Mouse (Mus musculus): ENCODE results near the gene Arap2. TPM values are rescaled to one million over a fixed set of nuclear protein-coding genes. Genes with fewer than 3 reads are reported as not detected.

Arap2 gene
- polyA plus RNA-seq, 1 experiment, result 4.5 TPM

- peaks cover 4% of the 10 kb centered on the region for H3K4me1 ChIP-seq (ENCODE audit: control insufficient read depth, insufficient read depth, insufficient read length)
- WGBS, result 28% methylated on average over 1 of the region's 1 CpGs
- no peaks in the 10 kb centered on the region for H3K27me3 ChIP-seq (ENCODE audit: control insufficient read depth, insufficient read depth, low read length)
- TF ChIP-seq CTCF (IDR thresholded peaks at IDR 0.05; ENCODE audit: extremely low read depth, insufficient read depth, insufficient read length, insufficient replicate concordance) (no peak), POLR2A (IDR thresholded peaks at IDR 0.05; ENCODE audit: low read depth, low read length) (no peak)
- H3K4me3 ChIP-seq (ENCODE audit: extremely low read depth, insufficient read depth, insufficient read length), result no peak overlapping the region
- no peaks in the 10 kb centered on the region; the same call in 1 of the 2 replicates for H3K36me3 ChIP-seq (ENCODE audit: control insufficient read depth, insufficient read depth, low read length)
- H3K27ac ChIP-seq (ENCODE audit: insufficient read depth, low read length), result no peak overlapping the region
- no peak for DNase-seq (ENCODE audit: low read depth in 1 of 2, low spot score in 2 of 2)
These were observed 50.0 kb downstream of the Arap2 start for GRCm38 (mm10) chr5:62715977-62716376.

- TF ChIP-seq POLR2A (IDR thresholded peaks at IDR 0.05; ENCODE audit: low read depth, low read length) (no peak), CTCF (IDR thresholded peaks at IDR 0.05; ENCODE audit: extremely low read depth, insufficient read depth, insufficient read length, insufficient replicate concordance) (no peak)
- no peaks in the 10 kb centered on the region; the same call in 1 of the 2 replicates for H3K36me3 ChIP-seq (ENCODE audit: control insufficient read depth, insufficient read depth, low read length)
- no peaks in the 10 kb centered on the region for H3K27me3 ChIP-seq (ENCODE audit: control insufficient read depth, insufficient read depth, low read length)
- no peak overlapping the region for H3K27ac ChIP-seq (ENCODE audit: insufficient read depth, low read length)
- WGBS, result 4% methylated on average over 4 of the region's 4 CpGs
- no peak overlapping the region for H3K4me3 ChIP-seq (ENCODE audit: extremely low read depth, insufficient read depth, insufficient read length)
- DNase-seq (ENCODE audit: low read depth in 1 of 2, low spot score in 2 of 2), result no peak
- H3K4me1 ChIP-seq (ENCODE audit: control insufficient read depth, insufficient read depth, insufficient read length), result peaks cover 4% of the 10 kb centered on the region
These were observed 50.5 kb downstream of the Arap2 start for GRCm38 (mm10) chr5:62715436-62715835.

DNA sequence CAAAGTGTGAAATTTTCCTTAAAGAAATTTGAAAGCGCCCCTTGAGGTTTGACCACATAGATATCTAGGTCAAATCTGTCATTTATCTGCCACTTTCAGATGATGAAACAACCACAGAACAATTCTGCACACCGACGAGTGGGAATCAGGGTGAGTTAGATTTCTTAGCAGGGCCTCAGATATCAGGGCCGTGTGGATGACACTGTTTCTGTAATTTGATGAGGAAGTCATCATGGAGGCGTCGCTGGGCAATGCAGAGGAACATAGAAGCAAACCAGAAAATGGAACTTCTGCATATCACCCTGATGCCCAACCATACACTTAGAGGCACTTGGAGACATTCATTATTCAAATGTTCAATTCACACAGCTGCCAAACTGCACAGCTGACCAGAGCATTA lies 55.0 kb downstream of the Arap2 start:
- Histone ChIP-seq H3K4me1 (ENCODE audit: control insufficient read depth, insufficient read depth, insufficient read length) (peaks cover 2% of the 10 kb centered on the region), H3K27me3 (ENCODE audit: control insufficient read depth, insufficient read depth, low read length) (no peaks in the 10 kb centered on the region), H3K27ac (ENCODE audit: insufficient read depth, low read length) (no peak overlapping the region), H3K36me3 (ENCODE audit: control insufficient read depth, insufficient read depth, low read length) (peaks cover 1% of the 10 kb centered on the region), H3K4me3 (ENCODE audit: extremely low read depth, insufficient read depth, insufficient read length) (no peak overlapping the region)
- 36% methylated on average over 6 of the region's 6 CpGs for WGBS
- TF ChIP-seq POLR2A (IDR thresholded peaks at IDR 0.05; ENCODE audit: low read depth, low read length) (no peak), CTCF (IDR thresholded peaks at IDR 0.05; ENCODE audit: extremely low read depth, insufficient read depth, insufficient read length, insufficient replicate concordance) (no peak)
- DNase-seq (ENCODE audit: low read depth in 1 of 2, low spot score in 2 of 2), result peak in 1 of 2 experiments; percentile 4

- DNase-seq (ENCODE audit: low read depth in 1 of 2, low spot score in 2 of 2), result no peak
- no peak overlapping the region for H3K4me3 ChIP-seq (ENCODE audit: extremely low read depth, insufficient read depth, insufficient read length)
- no peak overlapping the region for H3K27ac ChIP-seq (ENCODE audit: insufficient read depth, low read length)
- WGBS, result 77% methylated on average over 7 of the region's 7 CpGs
- no peaks in the 10 kb centered on the region; the same call in 1 of the 2 replicates for H3K4me1 ChIP-seq (ENCODE audit: control insufficient read depth, insufficient read depth, insufficient read length)
- TF ChIP-seq CTCF (IDR thresholded peaks at IDR 0.05; ENCODE audit: extremely low read depth, insufficient read depth, insufficient read length, insufficient replicate concordance) (no peak), POLR2A (IDR thresholded peaks at IDR 0.05; ENCODE audit: low read depth, low read length) (no peak)
- peaks cover 7% of the 10 kb centered on the region for H3K36me3 ChIP-seq (ENCODE audit: control insufficient read depth, insufficient read depth, low read length)
- no peaks in the 10 kb centered on the region for H3K27me3 ChIP-seq (ENCODE audit: control insufficient read depth, insufficient read depth, low read length)
These were observed 59.1 kb downstream of the Arap2 start for GRCm38 (mm10) chr5:62706900-62707299.

- Histone ChIP-seq H3K27me3 (ENCODE audit: control insufficient read depth, insufficient read depth, low read length) (no peaks in the 10 kb centered on the region), H3K27ac (ENCODE audit: insufficient read depth, low read length) (no peak overlapping the region), H3K4me1 (ENCODE audit: control insufficient read depth, insufficient read depth, insufficient read length) (no peaks in the 10 kb centered on the region), H3K4me3 (ENCODE audit: extremely low read depth, insufficient read depth, insufficient read length) (no peak overlapping the region), H3K36me3 (ENCODE audit: control insufficient read depth, insufficient read depth, low read length) (peaks cover 3% of the 10 kb centered on the region; the same call in 1 of the 2 replicates)
- 73% methylated on average over 4 of the region's 4 CpGs for WGBS
- DNase-seq (ENCODE audit: low read depth in 1 of 2, low spot score in 2 of 2), result no peak
- TF ChIP-seq CTCF (IDR thresholded peaks at IDR 0.05; ENCODE audit: extremely low read depth, insufficient read depth, insufficient read length, insufficient replicate concordance), result no peak
These were observed 76.0 kb downstream of the Arap2 start for GRCm38 (mm10) chr5:62689965-62690364.

GRCm38 (mm10) chr5:62683751-62684150 lies 82.2 kb downstream of the Arap2 start:
- Histone ChIP-seq H3K4me3 (ENCODE audit: extremely low read depth, insufficient read depth, insufficient read length) (no peak overlapping the region), H3K4me1 (ENCODE audit: control insufficient read depth, insufficient read depth, insufficient read length) (no peaks in the 10 kb centered on the region), H3K36me3 (ENCODE audit: control insufficient read depth, insufficient read depth, low read length) (peaks cover 4% of the 10 kb centered on the region; the same call in 1 of the 2 replicates), H3K27ac (ENCODE audit: insufficient read depth, low read length) (no peak overlapping the region), H3K27me3 (ENCODE audit: control insufficient read depth, insufficient read depth, low read length) (no peaks in the 10 kb centered on the region)
- no peak for DNase-seq (ENCODE audit: low read depth in 1 of 2, low spot score in 2 of 2)
- 85% methylated on average over 3 of the region's 3 CpGs for WGBS
- TF ChIP-seq POLR2A (IDR thresholded peaks at IDR 0.05; ENCODE audit: low read depth, low read length) (no peak), CTCF (IDR thresholded peaks at IDR 0.05; ENCODE audit: extremely low read depth, insufficient read depth, insufficient read length, insufficient replicate concordance) (no peak)

DNA sequence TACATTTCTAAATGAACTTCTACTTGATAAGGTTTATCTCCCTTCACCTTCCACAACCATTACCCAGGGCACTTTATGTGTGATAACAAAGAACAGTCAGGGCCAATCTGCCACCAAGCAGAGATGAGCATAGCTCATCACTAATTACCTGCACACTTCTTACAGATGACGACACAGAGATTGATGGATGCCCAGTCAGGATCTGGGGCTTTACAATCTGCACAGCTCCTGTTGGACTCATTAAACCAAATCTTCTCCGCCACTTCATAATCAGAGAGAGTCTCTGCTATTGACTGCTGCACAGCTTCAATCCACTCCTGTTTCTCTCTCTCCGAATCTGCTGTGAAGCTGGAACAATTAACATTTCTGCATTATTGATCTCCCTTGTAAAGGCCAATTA lies 82.8 kb downstream of the Arap2 start:
- TF ChIP-seq POLR2A (IDR thresholded peaks at IDR 0.05; ENCODE audit: low read depth, low read length), result no peak
- no peak for TF ChIP-seq CTCF (IDR thresholded peaks at IDR 0.05; ENCODE audit: extremely low read depth, insufficient read depth, insufficient read length, insufficient replicate concordance)
- H3K4me3 ChIP-seq (ENCODE audit: extremely low read depth, insufficient read depth, insufficient read length), result no peak overlapping the region
- H3K4me1 ChIP-seq (ENCODE audit: control insufficient read depth, insufficient read depth, insufficient read length), result no peaks in the 10 kb centered on the region
- DNase-seq (ENCODE audit: low read depth in 1 of 2, low spot score in 2 of 2), result no peak
- no peaks in the 10 kb centered on the region for H3K27me3 ChIP-seq (ENCODE audit: control insufficient read depth, insufficient read depth, low read length)
- WGBS, result 92% methylated on average over 3 of the region's 3 CpGs
- H3K27ac ChIP-seq (ENCODE audit: insufficient read depth, low read length), result no peak overlapping the region
- peaks cover 4% of the 10 kb centered on the region; the same call in 1 of the 2 replicates for H3K36me3 ChIP-seq (ENCODE audit: control insufficient read depth, insufficient read depth, low read length)

All from spleen, adult 2 months (tissue).